Mouse (Mus musculus) c-Kit-positive CD71-negative TER-119-negative erythroid progenitor cells, embryonic 14.5 days (primary cell): ENCODE data around the gene Cgref1.

Source experiments
- DNase-seq: peaks from one replicate; pipeline ENCODE4 v3.0.0-alpha.2; 2013; ENCODE audit warnings: low read depth

Gene Cgref1

GRCm38 (mm10) chr5:30949654-30950326 is 4.4 kb upstream of the Cgref1 start:
- peak; percentile 80 for DNase-seq

DNA sequence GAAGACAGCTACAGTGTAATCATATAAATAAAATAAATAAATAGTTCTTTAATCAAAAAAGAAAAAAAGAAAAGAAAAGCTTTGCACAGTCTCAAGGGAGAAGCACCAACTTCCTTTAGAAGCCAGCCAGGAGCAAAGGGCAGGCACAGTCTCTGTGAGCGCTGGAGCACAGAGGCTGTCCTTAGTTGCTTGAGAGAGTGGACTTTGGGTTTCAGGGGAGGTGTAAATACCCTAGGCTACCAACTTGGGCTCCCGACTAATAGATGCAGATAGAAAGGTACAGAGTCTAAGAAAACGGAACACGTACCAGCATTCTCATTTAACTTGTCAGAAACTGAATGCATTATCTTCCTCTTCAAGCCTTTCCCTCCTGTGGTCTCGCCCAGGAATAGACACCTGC is 3.2 kb upstream of the Cgref1 start:
- no peak for DNase-seq

- DNase-seq = no peak
These were observed 1.0 kb downstream of the Cgref1 start for GRCm38 (mm10) chr5:30944344-30944743.

GRCm38 (mm10) chr5:30943004-30943403 is 2.4 kb downstream of the Cgref1 start:
- no peak for DNase-seq

- DNase-seq = no peak
These were observed 10.5 kb downstream of the Cgref1 start for GRCm38 (mm10) chr5:30934725-30935461.

GRCm38 (mm10) chr5:30933705-30934104 is 11.7 kb downstream of the Cgref1 start:
- no peak for DNase-seq

DNA sequence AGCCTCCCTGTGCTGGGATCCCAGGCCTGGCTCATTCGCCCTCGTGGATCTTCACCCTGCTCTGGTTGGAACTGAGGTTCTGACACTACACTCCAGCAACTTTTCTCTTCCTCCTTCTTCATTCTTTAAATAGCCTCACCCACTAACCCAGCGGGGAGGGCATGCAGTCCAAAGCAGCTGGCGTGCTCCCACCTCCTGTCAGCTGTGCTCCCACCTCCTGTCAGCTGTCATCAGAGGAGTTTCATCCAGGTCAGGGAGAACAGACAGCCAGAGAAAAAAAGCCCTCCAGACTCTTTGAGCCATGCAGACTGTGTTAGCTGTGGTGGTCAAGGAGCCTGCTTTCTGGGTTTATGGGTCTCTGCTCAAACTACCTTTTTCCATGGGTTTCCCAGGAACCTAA is 14.0 kb downstream of the Cgref1 start:
- DNase-seq = no peak

GRCm38 (mm10) chr5:30930846-30931245 is 14.5 kb downstream of the Cgref1 start:
- DNase-seq = no peak

- no peak for DNase-seq
These were observed 15.3 kb downstream of the Cgref1 start for GRCm38 (mm10) chr5:30930121-30930520.

DNA sequence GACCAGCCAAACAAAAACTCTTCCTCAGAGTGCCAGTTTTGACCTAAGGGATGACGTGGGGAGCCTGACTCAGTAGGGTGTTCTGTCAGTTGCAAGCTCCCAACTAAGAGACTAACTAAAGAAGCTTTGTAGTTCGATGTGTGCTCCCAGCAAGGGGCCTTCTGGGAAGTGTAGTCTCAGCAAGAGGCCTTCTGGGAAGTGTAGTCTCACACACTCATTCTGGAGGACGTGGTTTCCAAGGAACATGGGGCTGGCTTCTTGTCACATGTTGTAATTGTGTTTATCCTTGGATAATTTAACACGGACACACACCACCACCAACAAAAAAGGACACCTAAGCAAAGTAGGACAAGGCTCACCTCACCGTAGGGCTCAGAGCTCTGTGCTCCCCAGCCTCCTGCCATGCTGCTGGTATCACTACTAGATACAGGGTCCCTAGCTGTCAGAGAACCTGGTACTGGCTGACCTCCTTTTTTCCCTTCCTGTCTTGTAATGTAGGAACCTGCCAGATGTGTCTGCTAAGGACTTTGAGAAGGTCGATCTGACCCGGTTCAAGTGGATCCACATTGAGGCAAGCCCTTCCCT is 17.4 kb downstream of the Cgref1 start:
- no peak for DNase-seq

DNA sequence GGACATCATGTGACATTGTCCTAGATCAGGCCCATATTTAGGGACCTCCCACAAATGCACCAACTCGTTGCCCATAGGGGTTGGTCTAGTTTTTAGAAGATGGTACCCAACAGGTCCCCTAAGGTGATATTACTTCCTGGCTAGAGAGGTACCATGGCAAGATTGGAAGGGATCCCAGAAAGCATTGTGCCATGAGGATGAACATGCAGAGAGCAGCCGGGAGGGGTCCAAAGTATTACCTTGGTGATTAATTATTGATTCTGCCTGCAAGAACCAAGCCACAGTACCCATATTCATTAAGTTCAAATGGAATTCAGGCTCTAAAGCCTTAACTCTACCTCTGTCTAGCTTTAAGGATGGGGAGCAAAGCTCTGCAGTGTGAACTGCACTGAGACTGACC is 19.3 kb downstream of the Cgref1 start:
- no peak for DNase-seq

- DNase-seq = no peak
These were observed 20.2 kb downstream of the Cgref1 start for GRCm38 (mm10) chr5:30925217-30925616.

GRCm38 (mm10) chr5:30924614-30925013 is 20.8 kb downstream of the Cgref1 start:
- no peak for DNase-seq

DNA sequence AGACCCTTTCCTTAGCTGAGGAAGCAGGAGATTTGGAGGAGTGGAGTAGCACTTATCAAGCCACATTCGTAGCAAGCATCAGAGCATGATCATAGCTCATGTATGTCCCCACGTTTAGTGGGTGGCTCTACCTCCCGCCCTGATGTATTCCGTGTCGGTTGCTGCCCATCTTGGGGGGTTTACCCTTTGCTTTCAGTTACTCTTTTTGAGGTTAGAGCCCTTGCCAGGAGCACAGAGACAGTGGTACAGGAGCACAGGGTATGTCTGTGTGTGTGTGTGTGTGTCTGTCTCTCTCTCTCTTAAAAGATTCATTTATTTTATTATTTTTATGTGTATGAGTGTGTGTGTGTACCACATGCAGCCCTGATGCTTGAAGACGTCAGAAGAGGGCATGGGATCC is 22.3 kb downstream of the Cgref1 start:
- DNase-seq = no peak

DNA sequence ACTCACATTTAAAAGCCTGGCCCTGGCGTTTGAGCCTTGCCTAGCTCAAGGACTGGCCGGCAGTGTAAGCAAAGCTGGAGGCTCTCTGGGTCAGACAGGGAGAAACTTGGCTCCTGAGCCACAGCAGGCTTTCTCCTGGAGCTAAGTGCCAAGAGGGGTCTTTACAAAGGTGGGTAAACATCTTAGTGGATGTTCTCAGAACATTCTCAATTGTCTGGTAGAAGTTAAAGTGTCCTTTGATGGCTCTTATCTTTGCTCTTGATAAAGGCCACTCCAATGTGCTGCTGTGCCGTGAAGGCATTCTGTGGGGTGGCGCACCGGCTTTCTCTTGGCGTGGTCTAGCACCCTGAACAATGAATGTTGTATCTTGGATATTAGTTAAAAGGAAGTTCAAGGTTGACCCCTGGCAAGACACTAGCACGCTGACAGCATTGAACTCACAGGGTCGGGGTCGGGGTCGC is 22.8 kb downstream of the Cgref1 start:
- no peak for DNase-seq

- DNase-seq = peak; percentile 88
These were observed 23.9 kb downstream of the Cgref1 start, which contains the start of gene Khk for GRCm38 (mm10) chr5:30921256-30922033. Gene Khk (plus strand): TSS chr5:30921431.

GRCm38 (mm10) chr5:30920621-30921020 is 24.8 kb downstream of the Cgref1 start:
- no peak for DNase-seq

DNA sequence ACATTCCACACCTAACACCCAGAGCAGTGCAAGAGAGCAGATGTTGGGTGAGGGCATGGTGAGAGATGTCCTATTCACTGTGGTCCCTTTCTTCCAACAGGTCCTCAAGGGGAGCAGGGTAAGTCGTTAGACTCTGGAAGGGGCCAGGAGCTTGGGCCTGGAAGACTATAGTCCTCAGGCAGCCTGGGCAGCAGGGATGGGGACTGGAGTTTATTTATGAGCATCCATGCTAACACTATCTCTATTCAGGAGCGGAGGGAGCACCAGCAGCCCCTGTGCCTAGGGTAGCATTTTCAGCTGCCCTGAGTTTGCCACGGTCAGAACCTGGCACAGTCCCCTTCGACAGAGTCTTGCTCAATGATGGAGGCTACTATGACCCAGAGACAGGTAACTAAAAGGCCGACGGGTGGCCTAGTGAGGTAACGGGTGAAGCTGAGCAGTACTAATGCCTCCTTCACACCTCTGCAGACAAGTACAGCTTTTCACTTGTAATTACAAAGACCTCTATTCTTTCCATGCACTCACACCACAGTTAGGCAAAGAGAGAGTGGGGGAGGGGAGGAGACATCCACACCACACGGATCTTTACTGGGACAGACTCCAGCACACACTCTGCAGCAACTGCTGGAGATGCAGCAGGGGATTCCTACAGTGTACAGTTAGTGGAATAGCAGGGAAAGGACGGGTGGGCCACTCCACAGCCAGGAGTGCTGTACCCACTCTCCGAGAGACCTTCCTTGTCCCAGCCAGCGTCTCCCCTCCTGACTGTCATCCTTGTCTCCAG is 25.4 kb downstream of the Cgref1 start:
- no peak for DNase-seq

- DNase-seq = no peak
These were observed 26.7 kb downstream of the Cgref1 start for GRCm38 (mm10) chr5:30918691-30919090.

DNA sequence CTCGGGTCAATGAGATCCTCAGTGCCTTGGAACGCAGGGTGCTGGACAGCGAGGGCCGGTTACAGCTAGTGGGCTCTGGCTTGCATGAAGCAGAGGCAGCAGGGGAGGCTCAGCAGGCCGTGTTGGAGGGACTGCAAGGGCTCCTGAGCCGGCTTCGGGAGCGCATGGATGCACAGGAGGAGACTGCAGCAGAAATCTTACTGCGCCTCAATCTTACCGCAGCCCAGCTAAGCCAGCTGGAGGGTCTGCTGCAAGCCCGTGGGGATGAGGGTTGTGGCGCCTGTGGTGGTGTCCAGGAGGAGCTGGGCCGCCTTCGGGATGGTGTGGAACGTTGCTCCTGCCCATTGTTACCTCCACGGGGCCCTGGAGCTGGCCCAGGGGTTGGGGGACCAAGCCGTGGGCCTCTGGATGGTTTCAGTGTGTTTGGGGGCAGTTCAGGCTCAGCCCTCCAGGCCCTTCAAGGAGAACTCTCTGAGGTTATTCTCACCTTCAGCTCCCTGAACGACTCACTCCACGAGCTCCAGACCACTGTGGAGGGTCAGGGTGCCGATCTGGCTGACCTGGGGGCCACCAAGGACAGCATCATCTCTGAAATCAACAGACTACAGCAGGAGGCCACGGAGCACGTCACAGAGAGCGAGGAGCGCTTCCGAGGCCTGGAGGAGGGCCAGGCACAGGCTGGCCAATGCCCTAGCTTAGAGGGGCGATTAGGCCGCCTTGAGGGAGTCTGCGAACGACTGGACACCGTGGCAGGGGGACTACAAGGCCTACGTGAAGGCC is 27.3 kb downstream of the Cgref1 start:
- DNase-seq = no peak

DNA sequence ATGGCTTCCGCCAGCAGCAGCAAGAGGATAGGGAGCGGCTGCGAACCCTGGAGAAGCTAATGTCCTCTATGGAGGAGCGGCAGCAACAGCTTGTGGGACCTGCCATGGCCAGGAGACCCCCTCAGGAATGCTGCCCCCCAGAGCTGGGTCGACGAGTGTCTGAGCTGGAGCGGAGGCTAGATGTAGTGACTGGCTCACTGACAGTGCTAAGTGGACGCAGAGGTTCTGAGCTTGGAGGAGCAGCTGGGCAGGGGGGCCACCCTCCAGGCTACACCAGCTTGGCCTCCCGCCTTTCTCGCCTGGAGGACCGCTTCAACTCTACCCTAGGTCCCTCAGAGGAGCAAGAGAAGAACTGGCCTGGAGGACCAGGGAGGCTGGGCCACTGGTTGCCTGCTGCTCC is 28.0 kb downstream of the Cgref1 start:
- DNase-seq = no peak
